Mouse (Mus musculus) kidney, adult 2 months (tissue): Measurements from ENCODE around the gene Anln. TPM values are rescaled to one million over a fixed set of nuclear protein-coding genes. Genes with fewer than 3 reads are reported as not detected.
"Not testable (repeated sequence)": the region's sequence is repeated elsewhere in the genome, so short reads cannot be mapped to it uniquely, and the experiment has no call there.

Experiments used
- DNase-seq: peaks from one replicate; pipeline ENCODE4 v3.0.0; 2021
- H3K27ac ChIP-seq: fragments of 200-500 bp; 2 replicates; pipeline ENCODE4 v1.5.1; 2012; ENCODE audit warnings: low read depth, low read length, control low read depth, inconsistent platforms; ENCODE audit not compliant: insufficient read depth
- H3K27me3 ChIP-seq: fragments of 200-500 bp; replicated peaks from 2 replicates; pipeline ENCODE4 v1.6.1; 2012; ENCODE audit warnings: mild to moderate bottlenecking, moderate library complexity, low read length, inconsistent platforms; ENCODE audit not compliant: control insufficient read depth, insufficient read depth
- H3K36me3 ChIP-seq: fragments of 200-500 bp; 2 replicates; pipeline ENCODE4 v1.6.1; 2012; ENCODE audit warnings: mild to moderate bottlenecking, moderate library complexity, low read length, inconsistent platforms; ENCODE audit not compliant: control insufficient read depth, insufficient read depth
- H3K4me1 ChIP-seq: fragments of 200-500 bp; 2 replicates; pipeline ENCODE4 v1.6.1; 2011; ENCODE audit warnings: low read length; ENCODE audit not compliant: control insufficient read depth, insufficient read depth
- H3K4me3 ChIP-seq: fragments of 200-500 bp; 2 replicates; pipeline ENCODE4 v1.5.1; 2011; ENCODE audit warnings: mild to moderate bottlenecking, low read depth, low read length, control low read depth; ENCODE audit not compliant: insufficient read depth
- CTCF ChIP-seq: fragments of 200-500 bp; conservative IDR thresholded peaks from 2 replicates; pipeline ENCODE4 v1.5.1; 2011; ENCODE audit warnings: low read depth, mild to moderate bottlenecking, control low read depth, low read length, moderate library complexity, mixed read lengths; ENCODE audit not compliant: insufficient read depth, insufficient read length
- POLR2A ChIP-seq: fragments of 200-500 bp; IDR thresholded peaks from one replicate; pipeline ENCODE4 v1.6.1; 2011; ENCODE audit warnings: low read depth, low read length, control low read depth
- WGBS: fragments of 180-500 bp; shearing (Covaris S2); methylation state at CpG from one replicate; pipeline ENCODE4 v1.1.7; 2018; 5-methylcytosine and 5-hydroxymethylcytosine counted together
- polyA plus RNA-seq: library from polyadenylated mRNA; depleted of rRNA; stranded (reverse); fragments of >200 nt; gene quantifications from 2 replicates; pipeline ENCODE4 v1.2.3, GENCODE M21; 2012

The Anln gene
- polyA plus RNA-seq, 1 experiment = 0.44 TPM

DNA sequence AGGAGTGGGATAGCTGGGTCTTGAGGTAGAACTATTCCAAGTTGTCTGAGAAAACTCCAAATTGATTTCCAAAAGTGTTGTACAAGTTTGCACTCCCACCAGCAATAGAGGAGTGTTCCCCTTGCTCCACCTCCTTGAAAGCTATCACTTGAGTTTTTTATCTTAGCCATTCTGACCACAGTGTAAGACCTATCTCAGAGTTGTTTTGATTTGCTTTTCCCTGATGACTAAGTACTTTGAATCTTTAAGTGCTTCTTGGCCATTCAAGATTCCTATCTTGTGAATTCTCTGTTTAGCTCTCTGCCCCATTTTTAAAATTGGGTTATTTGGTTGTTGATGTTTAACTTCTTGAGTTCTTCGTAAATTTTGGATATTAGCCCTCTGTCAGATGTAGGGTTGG lies 69.9 kb downstream of the Anln start:
- 81% methylated on average over 1 of the region's 1 CpGs for WGBS
- Histone ChIP-seq H3K4me1 (peaks cover 4% of the 10 kb centered on the region; the same call in 1 of the 2 replicates), H3K4me3 (no peak overlapping the region), H3K27ac (no peak overlapping the region), H3K36me3 (no peaks in the 10 kb centered on the region), H3K27me3 (no peaks in the 10 kb centered on the region)
- no peak for DNase-seq
- TF ChIP-seq CTCF (no peak), POLR2A (no peak)

DNA sequence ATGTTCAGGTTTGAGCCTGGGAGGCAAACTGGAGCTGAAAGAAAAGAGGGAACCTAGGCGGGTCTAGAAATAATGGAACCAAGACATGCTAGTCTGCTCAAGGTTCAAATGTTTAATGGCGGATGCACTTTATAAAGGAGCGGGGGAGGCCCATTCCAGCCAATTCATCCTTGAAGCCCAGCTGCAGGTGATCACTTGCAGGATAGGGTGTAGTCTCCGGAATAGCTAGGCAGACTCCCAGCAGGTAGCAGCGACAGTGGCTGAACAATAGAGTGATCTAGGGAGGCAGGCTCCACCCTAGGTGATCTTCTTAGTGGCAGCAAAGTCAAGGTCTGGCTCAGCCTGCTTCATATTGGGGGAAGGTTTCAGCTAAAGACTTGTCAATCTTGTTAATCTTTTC lies 72.9 kb downstream of the Anln start:
- H3K4me1 ChIP-seq, H3K27me3 ChIP-seq, H3K36me3 ChIP-seq, H3K27ac ChIP-seq, H3K4me3 ChIP-seq, DNase-seq: not testable (repeated sequence)
- 79% methylated on average over 5 of the region's 5 CpGs for WGBS

DNA sequence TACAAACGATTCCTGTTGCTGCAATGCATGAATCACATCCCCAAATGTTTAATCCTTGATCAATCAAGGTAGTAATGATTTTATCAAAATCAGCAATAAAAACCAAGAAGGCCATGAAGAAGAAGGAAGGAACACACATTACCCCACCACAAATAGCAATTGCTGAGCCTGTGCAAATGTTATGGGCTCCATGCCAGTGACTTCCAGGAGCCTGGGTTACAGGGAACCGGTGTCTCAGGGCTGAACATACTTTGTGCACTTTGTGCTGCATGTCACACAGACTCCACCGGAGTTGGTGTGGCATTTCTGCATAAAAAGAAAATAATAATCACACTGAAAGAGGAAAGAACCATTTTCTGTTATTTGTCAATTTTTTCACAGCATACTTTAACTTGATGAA lies 74.9 kb downstream of the Anln start:
- Histone ChIP-seq H3K36me3 (no peaks in the 10 kb centered on the region), H3K4me1 (peaks cover 11% of the 10 kb centered on the region; the same call in 1 of the 2 replicates), H3K27me3 (no peaks in the 10 kb centered on the region), H3K4me3 (no peak overlapping the region), H3K27ac (peak overlapping the region; percentile 37; the same call in 1 of the 2 replicates)
- TF ChIP-seq CTCF = no peak
- WGBS = 44% methylated on average over 3 of the region's 3 CpGs
- peak; percentile 87 for DNase-seq

DNA sequence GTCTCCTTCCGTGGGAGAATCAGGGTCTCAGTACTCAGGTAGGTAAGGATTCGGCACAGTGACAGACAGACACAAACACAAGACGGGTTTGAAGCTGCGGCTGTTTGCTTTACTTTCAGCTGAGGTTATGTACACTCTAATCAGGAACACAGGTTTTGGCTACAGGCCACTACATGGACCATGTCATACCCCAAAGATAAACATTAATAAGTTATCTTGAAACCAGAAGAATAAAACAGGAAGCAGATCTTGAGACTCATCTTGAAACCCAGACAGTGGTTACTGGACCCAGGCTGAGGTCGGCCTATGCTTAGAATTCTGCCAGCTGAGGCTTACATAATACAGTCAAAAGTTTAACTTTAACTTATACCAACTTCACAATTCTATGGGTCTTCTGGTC lies 75.8 kb downstream of the Anln start:
- no peak for TF ChIP-seq POLR2A
- TF ChIP-seq CTCF = no peak
- Histone ChIP-seq H3K36me3 (no peaks in the 10 kb centered on the region), H3K4me3 (no peak overlapping the region), H3K27ac (peak overlapping the region; percentile 94), H3K27me3 (no peaks in the 10 kb centered on the region), H3K4me1 (peaks cover 16% of the 10 kb centered on the region; the same call in 1 of the 2 replicates)
- WGBS = 56% methylated on average over 5 of the region's 5 CpGs
- peak; percentile 87 for DNase-seq

DNA sequence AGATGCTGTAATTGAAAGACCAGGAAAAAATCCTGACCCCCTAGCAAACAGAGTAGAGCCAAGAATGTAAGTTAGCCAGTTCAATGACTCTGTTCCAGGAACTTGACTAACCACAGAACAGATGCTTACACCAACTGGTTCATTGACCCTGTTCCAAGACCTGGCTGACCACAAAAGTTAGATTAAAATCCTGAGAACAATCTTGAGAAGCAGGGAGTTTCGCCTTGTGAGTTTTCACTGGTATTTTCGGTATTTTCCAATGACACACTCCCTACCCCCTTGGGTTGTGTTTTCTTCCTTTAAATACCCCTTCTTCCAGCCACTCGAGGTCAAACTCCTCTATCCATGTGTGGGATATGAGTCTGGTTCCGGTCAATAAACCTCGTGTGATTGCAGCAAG lies 79.3 kb downstream of the Anln start:
- peak; percentile 89 for DNase-seq
- Histone ChIP-seq H3K36me3 (no peaks in the 10 kb centered on the region), H3K4me3 (no peak overlapping the region), H3K27me3 (no peaks in the 10 kb centered on the region), H3K4me1 (peaks cover 28% of the 10 kb centered on the region; the same call in 1 of the 2 replicates), H3K27ac (peak overlapping the region; percentile 67)
- 40% methylated on average over 5 of the region's 5 CpGs for WGBS
- TF ChIP-seq CTCF = no peak
- TF ChIP-seq POLR2A = no peak

DNA sequence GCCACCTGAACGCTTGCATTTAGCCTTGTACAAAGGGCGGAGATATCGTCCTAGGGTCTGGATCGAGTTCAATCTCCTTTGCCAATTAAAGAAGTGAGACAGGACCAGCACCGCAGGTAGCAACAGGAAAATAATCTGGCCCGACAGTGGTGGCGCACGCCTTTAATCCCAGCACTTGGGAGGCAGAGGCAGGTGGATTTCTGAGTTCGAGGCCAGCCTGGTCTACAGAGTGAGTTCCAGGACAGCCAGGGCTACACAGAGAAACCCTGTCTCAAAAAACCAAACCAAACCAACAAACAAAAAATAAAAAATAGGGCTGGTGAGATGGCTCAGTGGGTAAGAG lies 81.1 kb downstream of the Anln start:
- not testable (repeated sequence) for DNase-seq, H3K27me3 ChIP-seq, H3K36me3 ChIP-seq
- Histone ChIP-seq H3K4me3 (peak overlapping the region; percentile 99), H3K4me1 (peaks cover 24% of the 10 kb centered on the region; the same call in 1 of the 2 replicates), H3K27ac (peak overlapping the region; percentile 90)
- WGBS = 8% methylated on average over 9 of the region's 9 CpGs

DNA sequence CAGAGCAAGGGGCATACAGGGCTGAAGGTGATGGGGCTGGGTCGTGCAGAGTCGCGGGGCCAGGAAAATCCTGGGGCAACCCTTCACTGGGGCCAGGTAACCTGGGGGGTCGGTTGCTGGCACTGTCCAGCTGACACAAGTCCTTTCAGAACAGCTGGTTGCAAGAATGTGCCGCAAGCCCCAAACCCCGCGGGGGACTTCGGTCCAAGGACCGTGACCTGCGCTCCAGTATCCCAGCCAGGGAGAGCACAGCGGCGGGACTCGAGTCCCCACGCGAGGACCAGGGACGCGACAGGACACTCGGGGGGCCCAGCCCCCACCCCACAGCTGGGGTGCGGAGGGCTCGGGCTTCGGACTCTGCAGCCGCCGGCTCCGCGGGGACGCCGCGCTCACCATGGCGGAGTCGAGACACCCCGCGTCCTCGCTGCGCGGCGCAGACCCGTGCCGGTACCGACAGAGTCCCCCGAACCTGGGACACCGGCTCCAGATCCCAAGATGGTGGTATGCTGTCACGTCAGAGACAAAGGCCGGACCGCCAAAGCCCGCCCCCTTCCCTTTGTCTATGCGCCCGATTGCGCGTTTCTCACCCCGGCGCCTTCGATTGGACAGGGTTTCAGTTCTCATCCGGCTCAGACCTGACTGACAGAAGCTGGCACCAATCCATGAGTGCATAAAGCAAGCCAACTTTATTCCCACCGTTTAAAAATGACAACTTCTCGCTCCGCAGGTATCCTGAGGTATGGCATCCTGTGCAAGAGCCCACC lies 81.7 kb downstream of the Anln start, which contains the start of gene Zfp810:
Gene Zfp810 (minus strand): TSS at position 493 of the 764 bp plus-strand sequence.
- TF ChIP-seq CTCF (no peak), POLR2A (peak; percentile 35)
- H3K36me3 ChIP-seq = peaks cover 2% of the 10 kb centered on the region
- H3K4me3 ChIP-seq = peak within 1 kb of the TSS; percentile 99
- WGBS = under 1% methylated on average over 56 of the region's 56 CpGs
- peak; percentile 98 for DNase-seq
- H3K27ac ChIP-seq = peak within 1 kb of the TSS; percentile 96
- H3K4me1 ChIP-seq = peaks cover 22% of the 10 kb centered on the region; the same call in 1 of the 2 replicates
- H3K27me3 ChIP-seq = no peaks in the 10 kb centered on the region
